Mouse (Mus musculus): ENCODE data around the gene Gucy2c. TPM values are rescaled to one million over a fixed set of nuclear protein-coding genes. Genes with fewer than 3 reads are reported as not detected.

The Gucy2c gene
- polyA plus RNA-seq, 1 experiment from 2014 or later, result 0.31 TPM

DNA sequence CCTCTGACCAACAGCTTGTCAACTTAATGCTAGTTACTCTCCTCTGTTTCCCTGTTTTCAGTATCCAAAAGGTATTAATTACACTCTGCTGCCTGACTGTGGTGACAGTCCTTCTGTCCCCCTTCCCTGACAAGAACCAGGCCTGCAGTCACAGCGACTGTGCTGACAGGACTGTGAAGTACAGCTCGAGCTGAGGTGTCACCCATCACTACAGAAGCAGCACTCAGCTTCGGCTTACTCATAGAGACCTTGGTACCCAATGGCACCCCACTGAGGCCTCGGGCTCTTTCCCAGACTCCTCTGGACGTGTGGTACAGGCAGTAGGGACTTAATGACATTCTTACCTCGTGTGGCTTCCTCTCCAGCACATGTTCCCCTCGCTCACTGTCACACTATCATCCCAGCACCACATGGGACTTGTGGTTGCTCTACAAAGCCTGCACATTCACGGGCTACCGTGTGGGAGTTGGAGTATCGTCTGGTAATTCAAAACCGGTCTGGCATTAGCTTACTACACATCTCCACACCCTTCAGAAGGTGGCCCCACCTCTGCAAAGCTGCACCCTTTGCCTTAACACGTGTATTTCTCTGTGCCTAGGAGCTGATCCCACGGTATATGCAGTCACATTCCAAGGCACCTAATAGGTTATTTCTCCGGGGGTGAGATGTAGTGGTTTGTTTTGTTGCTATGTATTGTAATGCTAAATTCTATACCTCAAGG, 113.1 kb downstream of the Gucy2c start:
- Histone ChIP-seq H3K9me3 (ENCODE audit: control insufficient read depth, low read length) (no peaks in the 10 kb centered on the region), H3K4me3 (ENCODE audit: low read depth, low read length) (no peak overlapping the region), H3K36me3 (ENCODE audit: control insufficient read depth, insufficient read depth, low read length) (no peaks in the 10 kb centered on the region), H3K27me3 (ENCODE audit: control insufficient read depth, insufficient read depth, low read length) (no peaks in the 10 kb centered on the region), H3K4me2 (ENCODE audit: low read depth, low read length) (no peak overlapping the region), H3K4me1 (ENCODE audit: control insufficient read depth, insufficient read depth, low read length) (no peaks in the 10 kb centered on the region), H3K9ac (replicated peaks; ENCODE audit: low read depth, low read length) (no peak overlapping the region), H3K27ac (ENCODE audit: low read depth, low read length) (no peak overlapping the region)
- WGBS, result 60% methylated on average over 14 of the region's 14 CpGs
- no peak for ATAC-seq (ENCODE audit: low read depth)

DNA sequence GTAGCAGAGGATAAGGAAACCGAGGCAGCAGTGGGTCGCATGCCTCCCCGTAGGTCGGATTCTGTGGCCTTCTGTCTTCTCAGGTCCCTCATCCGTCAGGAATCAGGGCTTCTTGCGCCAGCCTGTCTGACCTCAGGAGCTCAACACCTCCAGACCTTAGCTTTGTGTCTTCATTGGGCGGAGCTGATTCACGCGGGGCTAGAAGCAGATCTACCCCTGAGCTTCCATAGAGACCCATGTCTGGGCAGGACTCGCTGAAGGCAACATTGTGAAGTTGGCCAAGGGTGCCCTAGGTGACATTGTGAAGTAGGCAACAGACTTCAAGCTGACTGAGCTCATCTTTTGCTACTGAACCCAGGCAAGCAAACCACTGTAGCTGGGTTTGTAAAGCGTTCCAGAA, 119.5 kb downstream of the Gucy2c start:
- 26% methylated on average over 11 of the region's 11 CpGs for WGBS
- ATAC-seq (ENCODE audit: low read depth), result no peak
- no peaks in the 10 kb centered on the region for H3K36me3 ChIP-seq (ENCODE audit: control insufficient read depth, insufficient read depth, low read length)
- no peaks in the 10 kb centered on the region for H3K9me3 ChIP-seq (ENCODE audit: control insufficient read depth, low read length)
- no peak overlapping the region for H3K4me2 ChIP-seq (ENCODE audit: low read depth, low read length)
- H3K9ac ChIP-seq (replicated peaks; ENCODE audit: low read depth, low read length), result no peak overlapping the region
- no peak overlapping the region for H3K4me3 ChIP-seq (ENCODE audit: low read depth, low read length)
- peaks cover 3% of the 10 kb centered on the region; the same call in 1 of the 2 replicates for H3K4me1 ChIP-seq (ENCODE audit: control insufficient read depth, insufficient read depth, low read length)
- peaks cover 17% of the 10 kb centered on the region for H3K27me3 ChIP-seq (ENCODE audit: control insufficient read depth, insufficient read depth, low read length)
- no peak overlapping the region for H3K27ac ChIP-seq (ENCODE audit: low read depth, low read length)

DNA sequence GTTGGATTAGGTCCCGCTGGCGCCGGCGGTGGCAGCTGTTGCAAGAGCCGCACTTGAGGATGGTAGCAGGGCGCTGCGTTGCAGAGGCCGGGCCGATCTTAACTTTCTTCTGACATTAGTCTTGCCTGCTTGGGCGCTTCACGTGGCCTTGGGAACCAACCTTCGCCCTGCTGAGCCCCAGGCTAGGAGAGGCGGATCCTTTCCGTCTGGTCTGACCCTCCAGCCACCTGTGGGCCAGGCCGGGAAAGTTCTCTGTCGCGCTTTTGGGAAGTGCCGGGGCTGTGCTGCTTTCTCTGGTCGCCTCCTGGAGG, 119.9 kb downstream of the Gucy2c start, which contains the start of gene Plbd1:
Gene Plbd1, minus strand, starts transcription at position 223 of the 311 bp plus-strand sequence.
- no peak for ATAC-seq (ENCODE audit: low read depth)
- no peak within 1 kb of the TSS for H3K9ac ChIP-seq (replicated peaks; ENCODE audit: low read depth, low read length)
- H3K27me3 ChIP-seq (ENCODE audit: control insufficient read depth, insufficient read depth, low read length), result peaks cover 17% of the 10 kb centered on the region

DNA sequence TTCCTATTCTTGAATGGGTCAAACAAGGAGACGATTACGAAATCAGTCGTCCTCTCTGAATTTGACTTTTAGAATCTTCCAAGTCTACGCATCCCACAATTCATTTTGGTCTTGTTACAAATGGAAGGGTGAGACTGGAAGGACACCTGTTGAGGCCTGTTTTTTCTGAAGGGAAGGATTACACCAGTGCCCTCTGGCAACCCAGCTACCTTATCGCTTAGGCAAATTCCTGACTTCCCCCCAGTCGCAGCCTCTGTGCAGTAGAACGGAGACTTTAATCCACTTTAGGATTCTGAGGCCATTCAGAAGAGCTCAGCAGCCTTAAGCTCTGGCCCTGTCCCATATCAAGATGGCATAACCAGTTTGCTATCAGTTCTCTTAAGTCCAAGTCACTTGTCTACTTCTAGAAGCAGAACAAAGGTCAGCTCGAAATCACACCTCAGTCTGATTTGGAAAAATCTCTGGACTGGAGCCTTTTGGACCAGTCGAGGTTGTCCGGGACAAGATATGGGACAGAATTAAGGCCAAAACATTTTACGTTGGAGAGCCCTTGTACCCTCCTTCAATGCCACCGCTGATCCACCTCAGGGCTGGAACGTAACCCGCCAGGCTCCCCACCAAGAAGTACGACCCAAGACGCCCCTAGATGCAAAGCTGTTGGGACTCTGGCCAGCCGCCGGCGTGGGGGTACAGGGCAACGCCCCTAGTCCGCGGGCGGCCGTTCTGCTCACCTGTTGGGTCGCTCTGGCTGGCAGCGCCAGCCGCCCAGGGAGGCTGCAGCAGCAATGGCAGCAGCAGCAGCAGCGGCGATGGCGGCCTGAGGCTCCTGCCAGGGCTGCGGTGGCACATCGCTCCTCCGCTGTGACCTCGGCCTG, 120.5 kb downstream of the Gucy2c start:
- Histone ChIP-seq H3K9ac (replicated peaks; ENCODE audit: low read depth, low read length) (no peak overlapping the region), H3K9me3 (ENCODE audit: control insufficient read depth, low read length) (no peaks in the 10 kb centered on the region), H3K4me3 (ENCODE audit: low read depth, low read length) (peak overlapping the region; percentile 19; the same call in 1 of the 2 replicates), H3K36me3 (ENCODE audit: control insufficient read depth, insufficient read depth, low read length) (no peaks in the 10 kb centered on the region), H3K4me2 (ENCODE audit: low read depth, low read length) (peak overlapping the region; percentile 35), H3K27ac (ENCODE audit: low read depth, low read length) (no peak overlapping the region), H3K4me1 (ENCODE audit: control insufficient read depth, insufficient read depth, low read length) (peaks cover 3% of the 10 kb centered on the region; the same call in 1 of the 2 replicates), H3K27me3 (ENCODE audit: control insufficient read depth, insufficient read depth, low read length) (peaks cover 17% of the 10 kb centered on the region)
- ATAC-seq (ENCODE audit: low read depth), result no peak
- WGBS, result 19% methylated on average over 32 of the region's 34 CpGs

More for the DNA sequence above, 119.9 kb downstream of the Gucy2c start, which contains the start of gene Plbd1:
- H3K27ac ChIP-seq (ENCODE audit: low read depth, low read length), result no peak within 1 kb of the TSS
- H3K4me1 ChIP-seq (ENCODE audit: control insufficient read depth, insufficient read depth, low read length), result peaks cover 3% of the 10 kb centered on the region; the same call in 1 of the 2 replicates
- H3K4me3 ChIP-seq (ENCODE audit: low read depth, low read length), result peak within 1 kb of the TSS; percentile 19; the same call in 1 of the 2 replicates
- 1% methylated on average over 19 of the region's 19 CpGs for WGBS
- H3K4me2 ChIP-seq (ENCODE audit: low read depth, low read length), result peak within 1 kb of the TSS; percentile 35
- no peaks in the 10 kb centered on the region for H3K9me3 ChIP-seq (ENCODE audit: control insufficient read depth, low read length)
- H3K36me3 ChIP-seq (ENCODE audit: control insufficient read depth, insufficient read depth, low read length), result no peaks in the 10 kb centered on the region

DNA sequence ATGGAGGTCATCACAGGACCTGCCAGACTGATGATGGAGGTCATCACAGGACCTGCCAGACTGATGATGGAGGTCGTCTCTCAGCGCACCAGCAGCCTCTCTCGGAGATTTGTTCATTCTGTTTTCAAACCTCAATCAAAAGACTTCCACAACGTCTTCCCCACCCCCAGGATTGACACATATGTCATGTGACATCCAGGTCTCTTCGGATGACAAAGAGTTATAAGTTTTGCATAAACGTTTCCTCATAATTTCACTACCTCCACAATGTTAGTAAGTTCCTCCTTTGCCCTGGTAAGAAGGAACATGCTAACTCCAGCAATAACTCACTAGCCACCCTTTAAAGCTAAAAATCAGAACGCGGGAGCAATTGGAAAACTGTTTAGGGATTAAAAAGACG, 122.3 kb downstream of the Gucy2c start:
- Histone ChIP-seq H3K27me3 (ENCODE audit: control insufficient read depth, insufficient read depth, low read length) (peaks cover 17% of the 10 kb centered on the region), H3K4me1 (ENCODE audit: control insufficient read depth, insufficient read depth, low read length) (peaks cover 3% of the 10 kb centered on the region; the same call in 1 of the 2 replicates), H3K36me3 (ENCODE audit: control insufficient read depth, insufficient read depth, low read length) (no peaks in the 10 kb centered on the region), H3K27ac (ENCODE audit: low read depth, low read length) (no peak overlapping the region), H3K4me3 (ENCODE audit: low read depth, low read length) (no peak overlapping the region), H3K9ac (replicated peaks; ENCODE audit: low read depth, low read length) (no peak overlapping the region), H3K4me2 (ENCODE audit: low read depth, low read length) (no peak overlapping the region), H3K9me3 (ENCODE audit: control insufficient read depth, low read length) (no peaks in the 10 kb centered on the region)
- WGBS, result 94% methylated on average over 9 of the region's 9 CpGs
- no peak for ATAC-seq (ENCODE audit: low read depth)

DNA sequence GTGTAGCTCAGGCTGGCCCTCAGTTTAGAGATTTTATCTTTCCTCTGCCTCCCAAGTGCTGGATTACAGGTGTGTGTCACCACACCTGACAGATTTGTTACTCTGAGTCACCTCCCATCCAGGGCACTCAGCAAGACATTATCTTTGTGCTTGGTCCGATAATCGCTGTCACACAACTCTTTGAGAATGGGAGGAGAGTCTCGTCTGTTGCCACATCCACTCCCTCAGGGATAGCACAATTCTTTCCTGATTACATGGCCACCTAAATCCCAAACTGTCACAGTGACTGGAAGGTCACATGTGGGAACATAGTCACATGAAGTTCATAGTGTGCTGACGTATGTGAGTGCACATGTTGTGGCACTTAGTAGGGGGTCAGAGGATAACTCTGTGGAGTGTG, 123.3 kb downstream of the Gucy2c start:
- WGBS, result 86% methylated on average over 4 of the region's 4 CpGs
- Histone ChIP-seq H3K27me3 (ENCODE audit: control insufficient read depth, insufficient read depth, low read length) (peaks cover 17% of the 10 kb centered on the region), H3K36me3 (ENCODE audit: control insufficient read depth, insufficient read depth, low read length) (no peaks in the 10 kb centered on the region), H3K4me1 (ENCODE audit: control insufficient read depth, insufficient read depth, low read length) (peaks cover 3% of the 10 kb centered on the region; the same call in 1 of the 2 replicates), H3K9ac (replicated peaks; ENCODE audit: low read depth, low read length) (no peak overlapping the region), H3K9me3 (ENCODE audit: control insufficient read depth, low read length) (no peaks in the 10 kb centered on the region), H3K4me3 (ENCODE audit: low read depth, low read length) (no peak overlapping the region), H3K4me2 (ENCODE audit: low read depth, low read length) (no peak overlapping the region), H3K27ac (ENCODE audit: low read depth, low read length) (no peak overlapping the region)
- no peak for ATAC-seq (ENCODE audit: low read depth)

DNA sequence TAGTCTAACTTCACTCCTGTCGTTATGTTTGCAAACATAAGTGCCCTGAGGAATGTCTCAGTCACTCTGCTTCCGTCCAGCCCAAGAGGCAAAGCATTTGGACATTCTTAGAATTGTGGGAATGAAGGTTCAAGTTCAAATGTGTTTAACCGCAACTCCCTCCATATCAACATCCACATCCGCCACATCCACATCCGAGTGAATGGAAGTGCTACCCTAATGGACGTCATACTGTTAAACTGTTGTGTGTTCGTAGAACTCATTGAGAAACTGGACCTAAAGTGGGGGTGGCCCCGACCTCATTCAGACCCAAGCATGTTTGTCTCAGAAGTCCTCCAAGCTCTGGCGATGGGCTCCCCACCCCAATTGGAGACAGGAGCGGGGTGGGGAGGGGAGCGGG, 125.8 kb downstream of the Gucy2c start:
- Histone ChIP-seq H3K4me3 (ENCODE audit: low read depth, low read length) (no peak overlapping the region), H3K9ac (replicated peaks; ENCODE audit: low read depth, low read length) (no peak overlapping the region), H3K9me3 (ENCODE audit: control insufficient read depth, low read length) (no peaks in the 10 kb centered on the region), H3K27ac (ENCODE audit: low read depth, low read length) (no peak overlapping the region), H3K4me2 (ENCODE audit: low read depth, low read length) (no peak overlapping the region), H3K4me1 (ENCODE audit: control insufficient read depth, insufficient read depth, low read length) (no peaks in the 10 kb centered on the region), H3K36me3 (ENCODE audit: control insufficient read depth, insufficient read depth, low read length) (no peaks in the 10 kb centered on the region), H3K27me3 (ENCODE audit: control insufficient read depth, insufficient read depth, low read length) (no peaks in the 10 kb centered on the region)
- WGBS, result 76% methylated on average over 11 of the region's 11 CpGs
- no peak for ATAC-seq (ENCODE audit: low read depth)

DNA sequence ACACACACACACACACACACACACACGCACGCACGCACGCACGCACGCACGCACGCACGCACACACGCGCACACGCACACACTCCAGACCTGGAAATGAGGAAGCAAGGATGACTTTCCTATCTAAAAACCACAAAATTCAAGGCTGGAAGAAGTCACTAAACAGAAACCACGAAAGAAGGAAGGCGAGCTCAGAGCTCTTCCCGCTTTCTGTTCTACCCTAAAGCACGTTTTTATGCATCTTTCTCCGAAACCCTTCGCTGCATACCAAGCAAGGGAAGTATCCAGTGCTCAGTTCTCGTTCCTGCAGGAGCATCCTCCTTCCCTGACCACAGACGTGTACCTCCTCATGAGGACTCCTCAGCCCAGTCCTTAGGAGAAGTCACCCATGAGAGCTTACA, 127.1 kb downstream of the Gucy2c start:
- Histone ChIP-seq H3K9ac (replicated peaks; ENCODE audit: low read depth, low read length) (no peak overlapping the region), H3K4me3 (ENCODE audit: low read depth, low read length) (no peak overlapping the region), H3K27me3 (ENCODE audit: control insufficient read depth, insufficient read depth, low read length) (no peaks in the 10 kb centered on the region), H3K4me2 (ENCODE audit: low read depth, low read length) (no peak overlapping the region), H3K36me3 (ENCODE audit: control insufficient read depth, insufficient read depth, low read length) (no peaks in the 10 kb centered on the region), H3K9me3 (ENCODE audit: control insufficient read depth, low read length) (no peaks in the 10 kb centered on the region), H3K27ac (ENCODE audit: low read depth, low read length) (no peak overlapping the region), H3K4me1 (ENCODE audit: control insufficient read depth, insufficient read depth, low read length) (no peaks in the 10 kb centered on the region)
- WGBS, result 91% methylated on average over 20 of the region's 20 CpGs
- no peak for ATAC-seq (ENCODE audit: low read depth)

DNA sequence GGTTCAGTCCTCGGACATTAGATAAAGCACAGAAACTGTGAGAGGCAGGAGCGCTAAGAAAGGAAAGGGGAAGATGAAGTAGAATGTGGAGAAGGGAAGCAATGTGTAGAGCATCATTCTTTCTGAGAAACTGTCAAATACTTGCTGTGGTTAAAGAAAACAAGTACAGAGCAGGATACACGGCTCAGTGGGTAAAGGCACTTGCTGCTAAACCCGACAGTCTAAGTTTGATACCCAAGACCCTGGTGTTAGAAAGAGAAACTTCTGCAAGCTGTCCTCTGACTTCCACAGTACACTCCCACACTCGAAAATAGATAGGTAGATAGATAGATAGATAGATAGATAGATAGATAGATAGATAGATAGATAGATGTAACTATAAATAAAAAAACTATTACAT, 128.2 kb downstream of the Gucy2c start:
- ATAC-seq (ENCODE audit: low read depth), result no peak
- Histone ChIP-seq H3K27me3 (ENCODE audit: control insufficient read depth, insufficient read depth, low read length) (no peaks in the 10 kb centered on the region), H3K9ac (replicated peaks; ENCODE audit: low read depth, low read length) (no peak overlapping the region), H3K4me2 (ENCODE audit: low read depth, low read length) (no peak overlapping the region), H3K36me3 (ENCODE audit: control insufficient read depth, insufficient read depth, low read length) (no peaks in the 10 kb centered on the region), H3K4me1 (ENCODE audit: control insufficient read depth, insufficient read depth, low read length) (no peaks in the 10 kb centered on the region), H3K9me3 (ENCODE audit: control insufficient read depth, low read length) (no peaks in the 10 kb centered on the region), H3K4me3 (ENCODE audit: low read depth, low read length) (no peak overlapping the region), H3K27ac (ENCODE audit: low read depth, low read length) (no peak overlapping the region)
- 82% methylated on average over 5 of the region's 5 CpGs for WGBS

Measured in neural tube, embryonic 14.5 days (tissue).